Mouse (Mus musculus) frontal cortex, adult 2 months (tissue): Measurements from ENCODE around the gene Pars2. TPM values are rescaled to one million over a fixed set of nuclear protein-coding genes. Genes with fewer than 3 reads are reported as not detected.

Experiments
- DNase-seq, 2 experiments: peaks; one replicate each; pipeline ENCODE4 v3.0.0; 2022; ENCODE audit warnings: low spot score in 1 of 2; ENCODE audit errors: extremely low spot score in 1 of 2
- polyA plus RNA-seq: library from polyadenylated mRNA; depleted of rRNA; stranded (reverse); fragments of >200 nt; gene quantifications from 2 replicates; pipeline ENCODE4 v1.2.3, GENCODE M21; 2012; rRNA removed

Gene Pars2
- polyA plus RNA-seq, 1 experiment: 10.9 TPM

DNA sequence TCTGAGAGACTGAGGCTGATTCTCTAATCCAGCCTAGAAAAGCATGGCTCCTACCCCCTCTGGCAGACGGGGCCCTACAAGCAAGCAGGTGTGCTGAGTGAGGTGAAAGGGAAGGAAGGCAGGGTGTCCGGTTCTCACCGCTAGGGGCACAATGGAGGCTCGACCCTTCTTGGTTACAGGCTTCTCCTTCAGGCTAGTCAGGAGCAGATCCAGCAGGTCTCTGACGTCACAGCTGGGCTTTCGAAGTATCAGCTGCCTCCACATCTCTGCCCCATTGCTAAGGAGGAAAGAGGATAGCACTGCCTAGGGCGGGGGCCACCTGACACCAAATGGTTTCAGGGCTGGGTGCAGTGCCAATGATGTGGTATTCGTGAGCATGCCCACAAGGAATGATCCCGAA lies 49.1 kb downstream of the Pars2 start:
- peak in 1 of 2 experiments; percentile 49 for DNase-seq

DNA sequence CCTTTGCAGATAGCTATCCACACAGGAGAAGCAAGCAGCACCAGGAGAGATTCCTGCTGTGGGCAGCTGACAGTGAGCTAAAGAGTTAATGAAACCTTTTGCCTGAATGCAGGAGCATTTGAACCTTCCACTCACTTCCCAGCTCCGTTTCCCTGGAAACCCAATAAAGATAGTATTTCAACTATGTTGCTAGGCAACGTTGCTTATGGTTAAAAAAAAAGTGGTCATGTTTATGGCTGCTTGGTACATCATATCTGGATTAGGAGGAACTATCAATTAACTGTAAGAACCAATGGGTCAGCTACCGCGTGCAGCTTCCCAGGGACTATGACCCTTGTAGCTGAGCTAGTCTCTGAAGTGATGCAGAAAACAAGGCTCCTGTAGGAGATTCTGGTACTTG lies 49.9 kb downstream of the Pars2 start:
- peak in 1 of 2 experiments; percentile 60 for DNase-seq

DNA sequence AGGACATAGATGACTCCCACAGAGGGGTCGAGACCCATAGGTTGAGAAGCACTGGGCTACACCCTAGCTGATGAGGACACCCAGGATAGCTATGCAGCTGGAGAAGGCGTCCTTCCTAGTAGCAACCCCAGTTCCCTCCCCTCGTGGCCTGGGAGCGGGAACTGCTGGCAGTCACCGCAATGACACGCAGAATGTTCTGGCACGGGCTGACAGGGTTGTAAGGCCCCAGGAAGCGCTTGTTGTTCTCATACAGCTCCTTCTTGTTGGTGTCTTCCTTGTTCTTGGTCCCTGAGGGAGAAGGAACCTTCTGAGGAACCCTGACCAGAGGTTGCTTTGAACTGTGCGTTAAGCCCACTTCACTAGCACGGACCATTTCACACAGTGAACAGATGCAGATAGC lies 53.1 kb downstream of the Pars2 start:
- no peak for DNase-seq

DNA sequence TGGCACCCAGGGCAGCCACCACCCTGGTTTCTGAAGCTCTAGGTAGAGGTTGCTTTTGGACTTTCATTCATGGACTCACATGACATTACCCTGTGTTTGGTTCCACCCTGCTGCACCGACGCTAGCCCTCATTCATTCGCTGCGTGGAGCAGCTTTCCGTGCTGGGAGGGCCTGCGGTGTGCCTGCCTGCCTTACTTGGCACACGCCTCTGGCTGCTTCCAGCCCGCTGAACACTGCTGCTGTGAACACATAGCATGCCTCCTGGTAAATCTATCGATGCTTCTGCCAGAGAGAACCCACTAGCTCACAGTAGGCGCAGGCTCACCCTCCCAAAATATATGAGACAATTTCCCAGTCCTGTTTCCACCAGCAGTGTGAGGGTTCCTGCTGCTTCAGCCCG lies 53.5 kb downstream of the Pars2 start:
- peak; percentile 40 to 73 for DNase-seq

Other genes starting within 250 kb of the Pars2 start
- 2.7 and 4.4 TPM in 2 replicates for gene Pcsk9, start 186.7 kb upstream of the Pars2 start, polyA plus RNA-seq
- gene Bsnd, start 158.8 kb upstream of the Pars2 start, polyA plus RNA-seq: not detected in 2 replicates
- gene Dhcr24, start 90.0 kb upstream of the Pars2 start, polyA plus RNA-seq: 70.4 and 77.0 TPM in 2 replicates
- gene Lexm, start 33.8 kb upstream of the Pars2 start, polyA plus RNA-seq: 0.16 TPM in 1 of 2 replicates, not detected in the other
- gene Ttc22, start 28.6 kb upstream of the Pars2 start, polyA plus RNA-seq: 2.0 and 2.3 TPM in 2 replicates
- gene Ttc4, start 27.9 kb downstream of the Pars2 start, polyA plus RNA-seq: 125 and 144 TPM in 2 replicates
- 10.2 and 11.0 TPM in 2 replicates for gene Mroh7, start 79.9 kb downstream of the Pars2 start, polyA plus RNA-seq
- gene Fam151a, start 82.8 kb downstream of the Pars2 start, polyA plus RNA-seq: 0.11 TPM in 1 of 2 replicates, not detected in the other
- gene Acot11, start 153.9 kb downstream of the Pars2 start, polyA plus RNA-seq: 19.4 and 21.4 TPM in 2 replicates